Mouse (Mus musculus) liver, postnatal 0 days (tissue): ENCODE results near the gene Gm19684. TPM values are rescaled to one million over a fixed set of nuclear protein-coding genes. Genes with fewer than 3 reads are reported as not detected.
"Not testable (repeated sequence)": the region's sequence is repeated elsewhere in the genome, so short reads cannot be mapped to it uniquely, and the experiment has no call there.

ENCODE experiments used
- ATAC-seq: fragments of 200-750 bp; cut with Nextera tagmentation; 2 replicates; pipeline ENCODE4 v1.8.0; 2017; ENCODE audit warnings: mild to moderate bottlenecking, moderate library complexity
- DNase-seq: peaks from one replicate; pipeline ENCODE4 v3.0.0-alpha.2; 2016
- H3K27ac ChIP-seq: fragments of 300-500 bp; sonication (generic); 2 replicates; pipeline ENCODE4 v1.5.1; 2014; ENCODE audit warnings: antibody characterized with exemption, moderate library complexity, mild to moderate bottlenecking, low read depth
- H3K27me3 ChIP-seq: fragments of 300-500 bp; sonication (generic); 2 replicates; pipeline ENCODE4 v1.6.1; 2014; ENCODE audit warnings: low read length, control low read depth, mixed read lengths; ENCODE audit not compliant: insufficient read depth
- H3K36me3 ChIP-seq: fragments of 300-500 bp; sonication (generic); replicated peaks from 2 replicates; pipeline ENCODE4 v1.6.1; 2014; ENCODE audit warnings: mild to moderate bottlenecking, control low read depth, low read length, moderate library complexity, mixed read lengths; ENCODE audit not compliant: insufficient read depth
- H3K4me1 ChIP-seq: fragments of 300-500 bp; sonication (generic); 2 replicates; pipeline ENCODE4 v1.6.1; 2014; ENCODE audit warnings: antibody characterized with exemption, mild to moderate bottlenecking, control low read depth; ENCODE audit not compliant: insufficient read depth
- H3K4me2 ChIP-seq: fragments of 300-500 bp; sonication (generic); 2 replicates; pipeline ENCODE4 v1.6.1; 2014; ENCODE audit warnings: low read depth, mild to moderate bottlenecking, low read length, moderate library complexity, mixed read lengths
- H3K4me3 ChIP-seq: fragments of 300-500 bp; sonication (generic); 2 replicates; pipeline ENCODE4 v1.5.1; 2014; ENCODE audit warnings: low read depth, low read length
- H3K9ac ChIP-seq: fragments of 300-500 bp; sonication (generic); replicated peaks from 2 replicates; pipeline ENCODE4 v1.6.1; 2014; ENCODE audit warnings: mild to moderate bottlenecking, moderate library complexity
- H3K9me3 ChIP-seq: fragments of 300-500 bp; sonication (generic); 2 replicates; pipeline ENCODE4 v1.6.1; 2016; ENCODE audit warnings: mild to moderate bottlenecking, control low read depth, low read length, mixed read lengths
- CTCF ChIP-seq: sonication (generic); IDR thresholded peaks from 2 replicates; pipeline ENCODE4 v1.5.1; 2016; ENCODE audit warnings: antibody characterized with exemption, low read depth
- EP300 ChIP-seq: IDR thresholded peaks from 2 replicates; pipeline ENCODE4 v1.6.1; 2016; ENCODE audit warnings: antibody characterized with exemption, low read depth, mild to moderate bottlenecking
- WGBS: fragments of 180-500 bp; shearing (Covaris S2); extraction: QIAGEN DNeasy Blood & Tissue Kit; methylation state at CpG from one replicate; pipeline ENCODE4 v1.1.7; 2014; ENCODE audit not compliant: insufficient replicate concordance; 5-methylcytosine and 5-hydroxymethylcytosine counted together
- polyA plus RNA-seq: library from polyadenylated mRNA; unstranded; fragments of >200 nt; fragmentation: Nextera tagmentation; extraction: Ambion mirVana; gene quantifications from 2 replicates; pipeline ENCODE4 v1.2.1, GENCODE M21; 2015

The Gm19684 gene
- polyA plus RNA-seq, 1 experiment from 2014 or later = not detected

- WGBS = 17% methylated on average over 3 of the region's 3 CpGs
- no peak overlapping the region for H3K4me2 ChIP-seq
- no peaks in the 10 kb centered on the region for H3K4me1 ChIP-seq
- DNase-seq (no peak), ATAC-seq (no peak)
- peaks cover 27% of the 10 kb centered on the region for H3K27me3 ChIP-seq
- no peak overlapping the region for H3K4me3 ChIP-seq
- H3K27ac ChIP-seq = no peak overlapping the region
- H3K9ac ChIP-seq = no peak overlapping the region
- no peaks in the 10 kb centered on the region for H3K9me3 ChIP-seq
- H3K36me3 ChIP-seq = no peaks in the 10 kb centered on the region
- no peak for TF ChIP-seq CTCF
- no peak for TF ChIP-seq EP300
Measured at GRCm38 (mm10) chr17:36154271-36155149, 33.0 kb downstream of the Gm19684 start.

DNA sequence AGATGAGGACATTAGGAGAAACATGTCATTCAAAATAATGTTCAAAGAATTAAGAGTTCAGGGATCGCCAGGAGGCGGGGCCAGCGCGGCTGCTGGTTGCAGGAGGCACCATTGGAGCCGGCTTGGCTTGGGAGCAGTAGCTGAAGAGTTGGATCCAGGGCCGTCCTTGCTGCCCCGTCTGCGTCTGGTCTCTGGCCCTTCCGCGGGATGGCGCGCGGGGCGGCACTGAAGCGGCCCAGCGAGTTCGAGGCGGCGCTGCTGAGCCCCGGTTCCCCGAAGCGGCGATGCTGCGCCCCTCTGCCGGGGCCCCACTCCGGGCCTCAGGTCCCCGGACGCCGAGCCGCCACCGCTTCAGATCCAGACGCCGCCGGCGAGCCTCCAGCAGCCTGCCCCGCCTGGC lies 36.3 kb downstream of the Gm19684 start:
- H3K36me3 ChIP-seq, ATAC-seq, H3K4me1 ChIP-seq, H3K9me3 ChIP-seq, H3K4me3 ChIP-seq, H3K4me2 ChIP-seq, H3K27ac ChIP-seq, DNase-seq, H3K9ac ChIP-seq: not testable (repeated sequence)
- under 1% methylated on average over 36 of the region's 36 CpGs for WGBS
- H3K27me3 ChIP-seq = peaks cover 42% of the 10 kb centered on the region

- H3K9ac ChIP-seq, ATAC-seq, H3K9me3 ChIP-seq, H3K4me3 ChIP-seq, DNase-seq, H3K4me1 ChIP-seq, H3K27ac ChIP-seq, H3K36me3 ChIP-seq, H3K4me2 ChIP-seq: not testable (repeated sequence)
- WGBS = 14% methylated on average over 11 of the region's 11 CpGs
- peaks cover 43% of the 10 kb centered on the region for H3K27me3 ChIP-seq
Measured at GRCm38 (mm10) chr17:36158264-36158663, 36.8 kb downstream of the Gm19684 start.

DNA sequence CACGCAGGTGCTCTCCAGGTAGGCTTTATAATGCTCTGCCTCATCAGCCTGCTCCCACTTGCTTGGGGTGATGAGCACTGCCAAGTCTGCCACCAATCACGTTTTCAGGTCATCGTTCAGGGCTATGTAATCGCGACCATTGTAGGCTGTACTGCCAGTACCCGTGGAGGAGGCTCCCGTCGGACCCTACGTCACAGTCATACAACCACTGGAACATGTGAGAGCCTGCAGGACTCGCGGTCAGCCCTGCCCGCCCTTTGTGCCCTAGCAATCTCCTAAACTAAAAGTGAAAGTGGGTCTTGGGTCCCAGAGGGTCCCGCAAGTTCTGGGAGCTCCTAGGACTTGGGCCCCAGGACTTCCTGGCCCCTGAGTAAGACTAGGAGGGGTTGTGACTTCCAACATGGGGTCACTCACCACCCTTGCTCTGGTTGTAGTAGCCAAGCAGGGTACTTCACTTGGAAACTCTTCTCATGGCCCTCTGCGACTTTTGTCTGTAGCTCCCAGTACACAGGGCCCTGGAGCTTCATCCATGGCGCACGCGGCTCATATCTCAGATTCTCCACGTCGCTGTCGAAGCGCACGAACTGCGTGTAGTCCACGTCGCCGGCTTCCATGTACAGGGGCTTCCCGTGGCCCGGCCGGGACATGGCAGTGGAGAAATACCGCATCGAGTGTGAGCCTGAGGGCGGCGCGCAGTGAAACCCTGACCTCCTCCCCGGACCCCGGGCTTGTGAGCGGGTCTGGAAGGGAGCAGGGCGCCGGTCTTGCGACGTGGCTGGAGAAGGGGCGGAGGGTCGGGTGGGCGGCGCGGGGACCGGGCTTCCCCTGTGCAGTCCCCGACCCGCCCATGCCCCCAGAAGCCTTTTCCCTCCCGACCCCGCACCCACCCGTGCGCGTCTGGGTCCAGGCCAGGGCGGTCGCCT lies 39.9 kb downstream of the Gm19684 start:
- Histone ChIP-seq H3K27ac (no peak overlapping the region), H3K27me3 (peaks cover 38% of the 10 kb centered on the region), H3K4me2 (peak overlapping the region; percentile 61), H3K36me3 (no peaks in the 10 kb centered on the region), H3K9ac (no peak overlapping the region; the same call in 1 of the 2 replicates), H3K4me1 (peaks cover 4% of the 10 kb centered on the region; the same call in 1 of the 2 replicates), H3K4me3 (peak overlapping the region; percentile 38), H3K9me3 (no peaks in the 10 kb centered on the region)
- no peak for TF ChIP-seq EP300
- no peak for TF ChIP-seq CTCF
- DNase-seq (no peak), ATAC-seq (peak; percentile 81)
- WGBS = 1% methylated on average over 50 of the region's 56 CpGs

GRCm38 (mm10) chr17:36166901-36167300 lies 45.4 kb downstream of the Gm19684 start:
- not testable (repeated sequence) for H3K4me1 ChIP-seq, H3K9me3 ChIP-seq, H3K4me3 ChIP-seq, H3K27ac ChIP-seq, H3K9ac ChIP-seq, H3K4me2 ChIP-seq, ATAC-seq, DNase-seq, H3K36me3 ChIP-seq
- H3K27me3 ChIP-seq = peaks cover 43% of the 10 kb centered on the region
- WGBS = 19% methylated on average over 2 of the region's 2 CpGs

- H3K9me3 ChIP-seq = no peaks in the 10 kb centered on the region
- H3K4me1 ChIP-seq = peaks cover 4% of the 10 kb centered on the region; the same call in 1 of the 2 replicates
- 2% methylated on average over 50 of the region's 51 CpGs for WGBS
- no peak overlapping the region for H3K27ac ChIP-seq
- TF ChIP-seq EP300 (no peak), CTCF (no peak)
- peak overlapping the region; percentile 74 for H3K4me2 ChIP-seq
- peak; percentile 66 for ATAC-seq
- peak overlapping the region; percentile 54 for H3K4me3 ChIP-seq
- peak overlapping the region; percentile 41; the same call in 1 of the 2 replicates for H3K9ac ChIP-seq
- H3K36me3 ChIP-seq = no peaks in the 10 kb centered on the region
- DNase-seq = peak; percentile 47
- peaks cover 37% of the 10 kb centered on the region for H3K27me3 ChIP-seq
Measured at GRCm38 (mm10) chr17:36167306-36168038, 46.0 kb downstream of the Gm19684 start.
